Mouse (Mus musculus) lung, embryonic 14.5 days (tissue): Measurements from ENCODE around the gene Fer1l4. TPM values are rescaled to one million over a fixed set of nuclear protein-coding genes. Genes with fewer than 3 reads are reported as not detected.
A peak's percentile ranks its signal among the peaks of the same experiment; 100 is the strongest.

Experiments
- ATAC-seq: fragments of 200-750 bp; cut with Nextera tagmentation; 2 replicates; pipeline ENCODE4 v1.8.0; 2017; ENCODE audit warnings: mild to moderate bottlenecking, moderate TSS enrichment, moderate library complexity; ENCODE audit not compliant: insufficient read depth
- DNase-seq: peaks from one replicate; pipeline ENCODE4 v3.0.0-alpha.2; 2015
- H3K27ac ChIP-seq: fragments of 300-500 bp; sonication (generic); 2 replicates; pipeline ENCODE4 v1.5.1; 2014; ENCODE audit warnings: low read depth, mild to moderate bottlenecking, moderate library complexity
- H3K27me3 ChIP-seq: fragments of 300-500 bp; sonication (generic); 2 replicates; pipeline ENCODE4 v1.6.1; 2014; ENCODE audit warnings: low read length, control low read depth; ENCODE audit not compliant: insufficient read depth
- H3K36me3 ChIP-seq: fragments of 300-500 bp; sonication (generic); 2 replicates; pipeline ENCODE4 v1.6.1; 2014; ENCODE audit warnings: control low read depth; ENCODE audit not compliant: insufficient read depth
- H3K4me1 ChIP-seq: fragments of 300-500 bp; sonication (generic); 2 replicates; pipeline ENCODE4 v1.6.1; 2014; ENCODE audit warnings: antibody characterized with exemption, control low read depth; ENCODE audit not compliant: insufficient read depth
- H3K4me2 ChIP-seq: fragments of 300-500 bp; sonication (generic); 2 replicates; pipeline ENCODE4 v1.6.1; 2014; ENCODE audit warnings: mild to moderate bottlenecking
- H3K4me3 ChIP-seq: fragments of 300-500 bp; sonication (generic); 2 replicates; pipeline ENCODE4 v1.5.1; 2014; ENCODE audit warnings: low read depth, low read length
- H3K9ac ChIP-seq: fragments of 300-500 bp; sonication (generic); 2 replicates; pipeline ENCODE4 v1.6.1; 2014
- H3K9me3 ChIP-seq: fragments of 300-500 bp; sonication (generic); 2 replicates; pipeline ENCODE4 v1.6.1; 2016; ENCODE audit warnings: low read depth, low read length, control low read depth
- CTCF ChIP-seq: IDR thresholded peaks from 2 replicates; pipeline ENCODE4 v1.5.1; 2016; ENCODE audit warnings: antibody characterized with exemption, low read depth
- WGBS: fragments of 180-500 bp; shearing (Covaris S2); extraction: QIAGEN DNeasy Blood & Tissue Kit; methylation state at CpG from one replicate; pipeline ENCODE4 v1.1.7; 2014; 5-methylcytosine and 5-hydroxymethylcytosine counted together
- polyA plus RNA-seq: library from polyadenylated mRNA; unstranded; fragments of >200 nt; fragmentation: Nextera tagmentation; extraction: Ambion mirVana; gene quantifications from 2 replicates; pipeline ENCODE4 v1.2.1, GENCODE M21; 2014

Gene Fer1l4
- polyA plus RNA-seq, 1 experiment from 2014 or later: not detected

DNA sequence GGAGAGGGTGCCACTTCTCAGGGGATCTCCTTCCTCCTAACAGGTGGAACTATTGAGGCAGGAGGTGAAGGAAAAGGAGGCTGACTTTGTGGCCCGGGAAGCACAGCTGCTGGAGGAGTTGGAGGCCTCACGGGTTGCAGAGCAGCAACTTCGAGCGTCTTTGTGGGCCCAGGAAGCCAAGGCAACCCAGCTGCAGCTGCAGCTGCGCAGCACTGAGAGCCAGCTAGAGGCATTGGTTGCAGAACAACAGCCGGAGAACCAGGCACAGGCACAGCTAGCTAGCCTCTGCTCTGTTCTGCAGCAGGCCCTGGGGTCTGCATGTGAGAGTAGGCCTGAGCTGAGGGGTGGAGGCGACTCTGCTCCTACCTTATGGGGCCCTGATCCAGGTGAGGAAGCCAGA, 67.0 kb downstream of the Fer1l4 start:
- H3K36me3 ChIP-seq: peaks cover 95% of the 10 kb centered on the region
- no peak overlapping the region for H3K4me2 ChIP-seq
- DNase-seq: no peak
- ATAC-seq: no peak
- H3K27ac ChIP-seq: no peak overlapping the region
- WGBS: 90% methylated on average over 7 of the region's 7 CpGs
- no peaks in the 10 kb centered on the region for H3K9me3 ChIP-seq
- H3K4me3 ChIP-seq: no peak overlapping the region
- no peaks in the 10 kb centered on the region for H3K27me3 ChIP-seq
- H3K9ac ChIP-seq: no peak overlapping the region
- H3K4me1 ChIP-seq: no peaks in the 10 kb centered on the region
- no peak for TF ChIP-seq CTCF

DNA sequence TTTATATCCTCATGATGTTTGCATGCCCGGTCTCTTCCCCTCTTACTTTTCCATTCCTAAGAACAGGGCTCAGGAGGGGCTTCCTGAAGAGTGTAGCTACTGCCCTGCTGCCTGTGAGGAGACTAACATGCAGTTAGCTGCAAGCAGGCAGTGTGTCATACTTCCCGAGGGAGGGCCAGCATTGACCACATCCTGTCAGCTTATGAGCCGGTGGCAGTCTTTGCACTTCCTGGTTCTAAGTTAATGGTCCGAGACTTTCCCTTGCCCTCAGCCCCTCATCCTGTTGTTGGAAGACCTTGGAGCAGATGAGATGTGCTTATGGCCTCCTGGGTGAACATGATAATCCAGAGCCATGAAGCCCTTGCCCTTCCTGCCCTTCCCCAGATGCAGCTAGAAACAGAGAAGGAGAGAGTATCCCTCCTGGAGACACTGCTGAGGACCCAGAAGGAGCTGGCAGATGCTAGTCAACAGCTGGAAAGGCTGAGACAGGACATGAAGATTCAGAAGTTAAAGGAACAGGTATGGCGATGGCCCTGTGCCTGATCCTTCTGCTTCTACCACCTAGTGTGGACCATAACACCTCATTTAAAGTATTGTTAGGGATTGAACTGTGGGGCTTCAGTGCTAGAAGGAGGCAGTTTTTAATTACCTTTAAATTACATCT, 73.3 kb downstream of the Fer1l4 start:
- ATAC-seq: no peak
- DNase-seq: peak; percentile 26
- H3K4me2 ChIP-seq: no peak overlapping the region

DNA sequence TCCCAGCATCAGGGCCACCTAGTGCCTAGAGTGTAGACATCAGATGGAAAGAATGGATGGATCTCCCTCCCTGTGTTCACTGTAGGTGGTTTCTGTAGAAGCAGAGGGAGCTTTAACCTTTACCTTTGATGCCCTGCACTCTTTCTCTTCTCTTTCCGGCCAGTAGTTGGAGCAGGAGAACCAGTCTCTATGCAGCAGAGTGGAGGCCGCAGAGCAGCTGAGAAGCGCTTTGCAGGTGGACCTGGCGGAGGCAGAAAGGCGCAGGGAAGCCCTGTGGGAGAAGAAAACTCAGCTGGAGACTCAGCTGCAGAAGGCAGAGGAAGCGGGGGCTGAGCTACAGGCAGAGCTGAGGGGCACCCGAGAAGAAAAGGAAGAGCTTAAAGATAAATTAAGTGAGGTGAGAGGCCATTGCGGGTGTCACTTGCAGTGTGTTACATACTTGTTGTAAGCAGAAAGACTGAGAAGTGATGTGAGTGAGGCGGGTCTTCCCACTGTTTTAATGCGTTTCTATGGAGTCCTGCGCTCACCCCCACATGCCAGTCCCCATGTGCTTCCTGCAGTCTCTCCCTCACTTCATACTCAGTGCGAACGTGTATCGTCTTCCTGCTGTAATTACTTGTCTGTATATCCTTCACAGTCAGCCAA, 78.5 kb downstream of the Fer1l4 start:
- H3K27ac ChIP-seq: no peak overlapping the region
- no peak overlapping the region for H3K4me3 ChIP-seq
- DNase-seq: no peak
- no peak for TF ChIP-seq CTCF
- H3K4me2 ChIP-seq: no peak overlapping the region
- no peaks in the 10 kb centered on the region for H3K9me3 ChIP-seq
- H3K4me1 ChIP-seq: no peaks in the 10 kb centered on the region
- H3K27me3 ChIP-seq: no peaks in the 10 kb centered on the region
- 66% methylated on average over 14 of the region's 14 CpGs for WGBS
- H3K9ac ChIP-seq: no peak overlapping the region
- no peak for ATAC-seq
- peaks cover 87% of the 10 kb centered on the region for H3K36me3 ChIP-seq

More for the DNA sequence above, 73.3 kb downstream of the Fer1l4 start:
- no peak overlapping the region for H3K27ac ChIP-seq
- WGBS: 75% methylated on average over 5 of the region's 5 CpGs
- TF ChIP-seq CTCF: no peak
- no peaks in the 10 kb centered on the region for H3K9me3 ChIP-seq
- no peak overlapping the region for H3K9ac ChIP-seq
- no peaks in the 10 kb centered on the region for H3K4me1 ChIP-seq
- no peaks in the 10 kb centered on the region for H3K27me3 ChIP-seq
- peaks cover 90% of the 10 kb centered on the region for H3K36me3 ChIP-seq
- no peak overlapping the region for H3K4me3 ChIP-seq

DNA sequence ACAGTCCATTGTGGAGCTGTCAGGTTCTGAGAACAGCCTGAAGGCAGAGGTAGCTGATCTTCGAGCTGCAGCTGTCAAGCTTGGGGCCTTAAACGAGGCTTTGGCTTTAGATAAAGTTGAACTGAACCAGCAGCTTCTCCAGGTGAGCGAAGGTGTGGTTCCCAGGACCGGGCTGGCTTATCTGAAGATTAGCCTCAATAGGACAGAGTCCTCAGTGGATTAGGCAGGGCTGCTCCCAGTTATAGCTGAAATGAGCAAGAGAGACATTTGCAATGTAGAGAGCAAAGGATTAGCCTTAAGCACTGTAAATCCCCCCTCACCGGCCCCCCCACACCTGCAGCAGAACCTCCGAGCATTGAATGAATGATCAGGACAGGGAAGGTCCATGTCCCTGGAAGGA, 79.4 kb downstream of the Fer1l4 start:
- no peak overlapping the region for H3K9ac ChIP-seq
- no peak overlapping the region for H3K4me2 ChIP-seq
- peaks cover 88% of the 10 kb centered on the region for H3K36me3 ChIP-seq
- H3K4me1 ChIP-seq: no peaks in the 10 kb centered on the region
- H3K9me3 ChIP-seq: no peaks in the 10 kb centered on the region
- DNase-seq: no peak
- 84% methylated on average over 6 of the region's 6 CpGs for WGBS
- ATAC-seq: no peak
- no peak overlapping the region for H3K4me3 ChIP-seq
- TF ChIP-seq CTCF: no peak
- no peaks in the 10 kb centered on the region for H3K27me3 ChIP-seq
- no peak overlapping the region for H3K27ac ChIP-seq

Other genes starting within 250 kb of the Fer1l4 start
- gene BC029722, start 233.5 kb downstream of the Fer1l4 start, polyA plus RNA-seq: 8.9 and 9.2 TPM in 2 replicates
- 179 and 194 TPM in 2 replicates for gene Eif6, start 226.0 kb downstream of the Fer1l4 start, polyA plus RNA-seq
- 0.04 and 0.11 TPM in 2 replicates for gene Fam83c, start 218.1 kb downstream of the Fer1l4 start, polyA plus RNA-seq
- 52.0 and 52.9 TPM in 2 replicates for gene Uqcc1, start 122.6 kb downstream of the Fer1l4 start, polyA plus RNA-seq
- gene Gm15557, start 112.2 kb downstream of the Fer1l4 start, polyA plus RNA-seq: not detected in 2 replicates
- gene Gdf5, start 107.6 kb downstream of the Fer1l4 start, polyA plus RNA-seq: 0.34 and 0.41 TPM in 2 replicates
- 23.5 and 24.6 TPM in 2 replicates for gene Cep250, start 96.5 kb downstream of the Fer1l4 start, polyA plus RNA-seq
- gene 6430550D23Rik, start 45.0 kb downstream of the Fer1l4 start, polyA plus RNA-seq: 0.51 and 1.9 TPM in 2 replicates
- gene Ergic3, start 44.9 kb downstream of the Fer1l4 start, polyA plus RNA-seq: 219 and 239 TPM in 2 replicates
- 3.2 and 3.9 TPM in 2 replicates for gene Spag4, start 12.2 kb upstream of the Fer1l4 start, polyA plus RNA-seq
- gene Cpne1, start 59.0 kb upstream of the Fer1l4 start, polyA plus RNA-seq: 66.7 and 70.2 TPM in 2 replicates
- gene Rbm12, start 59.0 kb upstream of the Fer1l4 start, polyA plus RNA-seq: 36.9 and 41.2 TPM in 2 replicates
- gene Gm28036, start 74.1 kb upstream of the Fer1l4 start, polyA plus RNA-seq: 11.0 and 16.6 TPM in 2 replicates
- 396 and 414 TPM in 2 replicates for gene Romo1, start 91.1 kb upstream of the Fer1l4 start, polyA plus RNA-seq
- 37.5 and 40.9 TPM in 2 replicates for gene Nfs1, start 91.2 kb upstream of the Fer1l4 start, polyA plus RNA-seq
- gene Rbm39, start 127.3 kb upstream of the Fer1l4 start, polyA plus RNA-seq: 563 and 569 TPM in 2 replicates
- gene Phf20, start 143.5 kb upstream of the Fer1l4 start, polyA plus RNA-seq: 73.6 and 77.3 TPM in 2 replicates